Mouse (Mus musculus): ENCODE measurements around the gene Pkig. TPM values are rescaled to one million over a fixed set of nuclear protein-coding genes. Genes with fewer than 3 reads are reported as not detected.
A peak's percentile ranks its signal among the peaks of the same experiment; 100 is the strongest.

The Pkig gene
- total and polyA plus RNA-seq, 3 experiments = 79.5 to 160 TPM; not detected in 1

DNA sequence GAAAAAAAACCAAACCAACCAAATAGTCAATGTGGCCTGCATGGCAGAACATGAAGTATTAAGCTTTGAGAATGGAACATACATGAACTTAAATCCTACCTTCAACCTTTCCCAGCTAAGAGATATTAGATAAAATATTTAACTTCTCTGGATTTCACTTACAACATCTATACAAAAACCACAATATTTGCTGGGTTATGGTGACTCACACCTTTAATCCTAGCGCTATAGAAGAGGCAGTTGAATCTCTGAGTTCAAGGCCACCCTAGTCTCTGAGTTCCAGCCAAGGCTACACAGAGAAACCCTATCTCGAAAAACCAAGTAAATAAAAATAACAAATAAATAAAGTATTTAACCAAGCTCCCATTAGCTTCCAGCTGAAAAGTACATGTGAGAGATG is 22.1 kb upstream of the Pkig start:
- Histone ChIP-seq H3K9ac (ENCODE audit: control insufficient read depth, low read depth, low read length, poor library complexity, severe bottlenecking) (no peak overlapping the region), H3K27ac (ENCODE audit: control insufficient read depth, low read depth, low read length) (no peak overlapping the region), H3K4me3 (ENCODE audit: control insufficient read depth in 1 of 2, insufficient read depth in 1 of 2, low read depth in 2 of 2, low read length in 2 of 2) (no peak overlapping the region), H3K27me3 (ENCODE audit: control insufficient read depth in 1 of 2, insufficient read depth in 2 of 2, low read length in 2 of 2) (no peaks in the 10 kb centered on the region), H3K36me3 (ENCODE audit: control insufficient read depth in 1 of 2, insufficient read depth in 2 of 2, low read length in 2 of 2) (peaks cover 66 to 81% of the 10 kb centered on the region in 2 experiments), H3K79me2 (ENCODE audit: control insufficient read depth, insufficient read depth, low read length, poor library complexity) (peaks cover 40% of the 10 kb centered on the region), H3K9me3 (replicated peaks; ENCODE audit: insufficient read depth, low read length) (no peaks in the 10 kb centered on the region), H3K4me1 (ENCODE audit: control insufficient read depth in 1 of 2, insufficient read depth in 2 of 2, low read length in 2 of 2) (peaks cover 12 to 25% of the 10 kb centered on the region in 2 experiments)
- TF ChIP-seq ZKSCAN1 (IDR thresholded peaks at IDR 0.05; ENCODE audit: low read depth, low read length) = no peak
- TF ChIP-seq CHD1 (IDR thresholded peaks at IDR 0.05; ENCODE audit: low read depth, low read length) = 0 out of 2 replicates have a peak, but pooled peaks have one; percentile 76
- DNase-seq (ENCODE audit: low read depth, low spot score) = no peak

DNA sequence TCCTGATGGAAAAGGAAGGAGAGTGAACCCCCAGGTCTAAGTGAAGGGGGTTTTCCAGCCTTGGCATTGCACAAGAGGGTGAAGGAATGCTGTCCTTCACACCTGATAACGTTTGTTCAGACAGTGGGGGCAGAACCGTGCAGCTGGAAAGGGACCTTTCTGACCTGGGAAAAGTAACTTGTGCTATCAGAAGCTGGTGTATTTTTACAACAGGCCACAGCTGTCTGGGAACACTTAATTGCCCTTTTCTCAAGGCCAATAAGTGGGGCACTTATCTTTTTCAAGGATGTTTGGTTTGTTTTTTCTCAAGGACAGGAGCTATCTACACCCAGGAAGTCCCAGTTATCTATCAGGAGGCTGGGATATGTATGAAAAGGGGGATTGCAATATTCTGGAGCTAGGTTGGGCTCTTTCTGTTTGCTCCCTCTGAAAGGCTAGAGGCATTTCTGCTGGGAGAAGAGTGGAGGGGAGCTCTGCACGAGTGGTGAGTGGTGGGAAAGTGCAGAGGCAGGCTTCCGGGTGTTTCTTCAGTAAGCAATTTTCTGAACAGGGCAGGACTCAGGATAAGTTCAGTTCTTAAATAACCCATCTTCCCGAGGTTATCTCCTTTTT is 20.4 kb upstream of the Pkig start:
- no peaks in the 10 kb centered on the region for H3K9me3 ChIP-seq (replicated peaks; ENCODE audit: insufficient read depth, low read length)
- no peak overlapping the region for H3K4me3 ChIP-seq (ENCODE audit: control insufficient read depth in 1 of 2, insufficient read depth in 1 of 2, low read depth in 2 of 2, low read length in 2 of 2)
- H3K79me2 ChIP-seq (ENCODE audit: control insufficient read depth, insufficient read depth, low read length, poor library complexity) = peaks cover 53% of the 10 kb centered on the region
- no peak for DNase-seq (ENCODE audit: low read depth, low spot score)
- TF ChIP-seq JUND (IDR thresholded peaks at IDR 0.05; ENCODE audit: low read depth, low read length) = no peak
- no peak for TF ChIP-seq BHLHE40 (IDR thresholded peaks at IDR 0.05; ENCODE audit: borderline replicate concordance, low read depth, low read length)
- no peak for TF ChIP-seq GABPA (IDR thresholded peaks at IDR 0.05; ENCODE audit: low read depth, low read length)
- no peak for TF ChIP-seq NELFE (IDR thresholded peaks at IDR 0.05; ENCODE audit: low read depth, low read length)
- TF ChIP-seq ZKSCAN1 (IDR thresholded peaks at IDR 0.05; ENCODE audit: low read depth, low read length) = no peak
- TF ChIP-seq ZMIZ1 (IDR thresholded peaks at IDR 0.05; ENCODE audit: low read depth, low read length) = no peak
- TF ChIP-seq MXI1 (IDR thresholded peaks at IDR 0.05; ENCODE audit: low read depth, low read length) = no peak
- TF ChIP-seq POLR2AphosphoS5 (IDR thresholded peaks at IDR 0.05; ENCODE audit: borderline replicate concordance, low read depth, low read length) = no peak
- H3K27me3 ChIP-seq (ENCODE audit: control insufficient read depth in 1 of 2, insufficient read depth in 2 of 2, low read length in 2 of 2) = no peaks in the 10 kb centered on the region
- H3K27ac ChIP-seq (ENCODE audit: control insufficient read depth, low read depth, low read length) = no peak overlapping the region; the same call in 1 of the 2 replicates
- no peak overlapping the region for H3K9ac ChIP-seq (ENCODE audit: control insufficient read depth, low read depth, low read length, poor library complexity, severe bottlenecking)
- H3K4me1 ChIP-seq (ENCODE audit: control insufficient read depth in 1 of 2, insufficient read depth in 2 of 2, low read length in 2 of 2) = peaks cover 26 to 27% of the 10 kb centered on the region in 2 experiments
- peaks cover 68 to 82% of the 10 kb centered on the region in 2 experiments for H3K36me3 ChIP-seq (ENCODE audit: control insufficient read depth in 1 of 2, insufficient read depth in 2 of 2, low read length in 2 of 2)

DNA sequence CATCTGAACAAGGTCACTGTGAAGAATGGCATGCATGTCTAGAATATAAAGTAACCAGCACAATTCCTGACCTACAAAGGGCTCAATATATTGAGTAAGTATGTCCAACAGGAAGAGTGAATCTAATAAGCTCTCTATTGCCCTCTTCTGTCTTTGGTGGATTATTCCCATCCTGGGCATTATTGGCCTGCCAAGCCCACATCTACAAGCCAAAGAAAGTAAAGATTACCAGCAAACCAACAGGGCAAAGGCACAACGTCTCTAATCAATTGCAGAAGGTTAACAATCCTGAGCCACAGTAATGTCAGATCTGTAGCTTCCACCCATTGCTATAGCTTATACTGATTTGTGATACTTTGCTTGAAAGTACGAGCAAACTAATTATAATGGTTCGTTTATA is 17.7 kb upstream of the Pkig start:
- H3K27ac ChIP-seq (ENCODE audit: control insufficient read depth, low read depth, low read length) = peak overlapping the region; percentile 92
- H3K9me3 ChIP-seq (replicated peaks; ENCODE audit: insufficient read depth, low read length) = no peaks in the 10 kb centered on the region
- no peak overlapping the region for H3K9ac ChIP-seq (ENCODE audit: control insufficient read depth, low read depth, low read length, poor library complexity, severe bottlenecking)
- no peak for DNase-seq (ENCODE audit: low read depth, low spot score)
- TF ChIP-seq ELF1 (IDR thresholded peaks at IDR 0.05; ENCODE audit: low read depth, low read length) = 0 out of 2 replicates have a peak, but pooled peaks have one; percentile 1
- TF ChIP-seq POLR2A (IDR thresholded peaks at IDR 0.05; ENCODE audit: control insufficient read depth in 1 of 2, insufficient read depth in 1 of 2, low read depth in 1 of 2, low read length in 2 of 2, poor library complexity in 1 of 2) = no peak
- TF ChIP-seq CTCF (IDR thresholded peaks at IDR 0.05 in 2 of 3, conservative IDR thresholded peaks at IDR 0.05 in 1 of 3; ENCODE audit: control insufficient read depth in 1 of 3, insufficient read depth in 1 of 3, low read depth in 2 of 3, low read length in 3 of 3, poor library complexity in 1 of 3, severe bottlenecking in 1 of 3) = peak in 1 of 3 experiments; percentile 8; a peak in 1 of 6 replicates
- TF ChIP-seq USF2 (IDR thresholded peaks at IDR 0.05; ENCODE audit: borderline replicate concordance in 1 of 2, insufficient read depth in 1 of 2, low read depth in 1 of 2, low read length in 2 of 2) = no peak
- TF ChIP-seq POLR2AphosphoS2 (IDR thresholded peaks at IDR 0.05; ENCODE audit: low read length) = peak; percentile 73
- no peak for TF ChIP-seq MEF2A (IDR thresholded peaks at IDR 0.05; ENCODE audit: extremely low read depth, insufficient replicate concordance, low read depth, low read length, poor library complexity, severe bottlenecking)
- no peak for TF ChIP-seq CHD1 (IDR thresholded peaks at IDR 0.05; ENCODE audit: low read depth, low read length)
- no peak for TF ChIP-seq MYC (IDR thresholded peaks at IDR 0.05; ENCODE audit: low read depth, low read length)
- no peak overlapping the region for H3K4me3 ChIP-seq (ENCODE audit: control insufficient read depth in 1 of 2, insufficient read depth in 1 of 2, low read depth in 2 of 2, low read length in 2 of 2)
- peaks cover 71% of the 10 kb centered on the region for H3K79me2 ChIP-seq (ENCODE audit: control insufficient read depth, insufficient read depth, low read length, poor library complexity)
- peaks cover 25 to 26% of the 10 kb centered on the region in 2 experiments for H3K4me1 ChIP-seq (ENCODE audit: control insufficient read depth in 1 of 2, insufficient read depth in 2 of 2, low read length in 2 of 2)
- H3K27me3 ChIP-seq (ENCODE audit: control insufficient read depth in 1 of 2, insufficient read depth in 2 of 2, low read length in 2 of 2) = no peaks in the 10 kb centered on the region
- peaks cover 51 to 67% of the 10 kb centered on the region in 2 experiments for H3K36me3 ChIP-seq (ENCODE audit: control insufficient read depth in 1 of 2, insufficient read depth in 2 of 2, low read length in 2 of 2)
